Mouse (Mus musculus): ENCODE results near the gene Spata2.

GRCm38 (mm10) chr2:167529935-167530513 is 37.3 kb upstream of the Spata2 start:
- TF ChIP-seq POLR2A (IDR thresholded peaks at IDR 0.05; ENCODE audit: insufficient read length, low read depth): no peak
- no peak for TF ChIP-seq USF1 (IDR thresholded peaks at IDR 0.05; ENCODE audit: low read depth)
